9 mouse cellular contexts compared by ENCODE assay signal in genomic region chr1:78217151-78218034, GRCm38 (mm10). TPM values are rescaled to one million over a fixed set of nuclear protein-coding genes. Genes with fewer than 3 reads are reported as not detected.
DNase-seq lines count a peak whose midpoint lies in the region; ATAC-seq and TF ChIP-seq lines count a peak whose summit lies in the region.
"Had no signal": no experiment of that assay in that cellular context is flagged by ENCODE, and none has a peak within 500 bp of the region (broad histone marks: within the 10 kb centered on the region; RNA-seq: fewer than 3 reads in every experiment).

No protein-coding gene starts in this region.

- no peak overlapping the region for H3K27ac ChIP-seq in left cerebral cortex, adult 2 months
- no peak overlapping the region for H3K27ac ChIP-seq in limb, embryonic 13.5 days
- no peak overlapping the region for H3K27ac ChIP-seq in neural tube, embryonic 15.5 days (replicated peaks)

- no peaks in the 10 kb centered on the region for H3K9me3 ChIP-seq in limb, embryonic 13.5 days
- H3K9me3 ChIP-seq in neural tube, embryonic 15.5 days (replicated peaks), result no peaks in the 10 kb centered on the region

- intact Hi-C loops in left cerebral cortex, adult 2 months (cut with DNase I), result loop anchor here (2.0 to 5.0 kb wide), 3 partner anchors 93 to 240 kb away; partner anchors contain the start of gene Sgpp2

- peak overlapping the region; percentile 95 for H3K4me2 ChIP-seq in limb, embryonic 13.5 days (replicated peaks)
- peak overlapping the region; percentile 96 for H3K4me2 ChIP-seq in neural tube, embryonic 15.5 days

- H3K36me3 ChIP-seq in limb, embryonic 13.5 days, result no peaks in the 10 kb centered on the region
- H3K36me3 ChIP-seq in neural tube, embryonic 15.5 days, result no peaks in the 10 kb centered on the region

- peak; percentile 32 to 41 for DNase-seq in left cerebral cortex, adult 2 months (ENCODE audit: extremely low spot score in 1 of 2, low spot score in 2 of 2)
- DNase-seq in left cerebral cortex, adult 18-20 months (ENCODE audit: low spot score in 2 of 2), result no peak
- DNase-seq in brain, adult 2 months (ENCODE audit: low read depth, low spot score), result peak; percentile 60
- no peak for DNase-seq in urinary bladder, adult 2 months (ENCODE audit: low spot score)
- no peak for DNase-seq in left cerebral cortex, adult 9 months (ENCODE audit: low spot score in 2 of 2)

- peak; percentile 12 for TF ChIP-seq CTCF in left cerebral cortex, adult 2 months (IDR thresholded peaks at IDR 0.05)

- H3K4me1 ChIP-seq in limb, embryonic 13.5 days, result peaks cover 24% of the 10 kb centered on the region
- H3K4me1 ChIP-seq in neural tube, embryonic 15.5 days, result peaks cover 26% of the 10 kb centered on the region

- WGBS in limb, embryonic 13.5 days, result under 1% methylated on average over 74 of the region's 79 CpGs
- under 1% methylated on average over 55 of the region's 79 CpGs for WGBS in neural tube, embryonic 15.5 days

- peaks cover 94% of the 10 kb centered on the region for H3K27me3 ChIP-seq in limb, embryonic 13.5 days
- peaks cover 83% of the 10 kb centered on the region for H3K27me3 ChIP-seq in neural tube, embryonic 15.5 days (replicated peaks)

- H3K9ac ChIP-seq in limb, embryonic 13.5 days, result peak overlapping the region; percentile 72
- peak overlapping the region; percentile 53 for H3K9ac ChIP-seq in neural tube, embryonic 15.5 days (replicated peaks)

- peak; percentile 14; the same call in 1 of the 2 replicates for ATAC-seq in granulocyte monocyte progenitor cell, adult 5-6 weeks (replicated peaks; ENCODE audit: poor library complexity, severe bottlenecking)
- peak; percentile 60; the same call in 1 of the 2 replicates for ATAC-seq in limb, embryonic 13.5 days (ENCODE audit: low FRiP score, low read depth)
- ATAC-seq in neural tube, embryonic 15.5 days (ENCODE audit: low FRiP score), result peak; percentile 88

- H3K4me3 ChIP-seq in left cerebral cortex, adult 2 months, result peak overlapping the region; percentile 29
- peak overlapping the region; percentile 65 for H3K4me3 ChIP-seq in limb, embryonic 13.5 days
- H3K4me3 ChIP-seq in neural tube, embryonic 15.5 days (replicated peaks), result peak overlapping the region; percentile 68

RNA-seq across cellular contexts. Expression of gene Pax3, which starts 20.5 kb away (rescaled TPM):
- total RNA-seq in left cerebral cortex, adult 2 months (2021), result not detected
- total RNA-seq in left cerebral cortex, adult 18-20 months (2021), result not detected
- total RNA-seq in granulocyte monocyte progenitor cell, adult 5-6 weeks (2014; fragmentation: Nextera tagmentation), result not detected in 2 replicates
- total RNA-seq in granulocyte monocyte progenitor cell, adult 5-6 weeks (2017), result not detected in 2 replicates
- 0.95 and 1.1 TPM in 2 replicates for polyA plus RNA-seq in limb, embryonic 13.5 days (2015; fragmentation: Nextera tagmentation; extraction: Ambion mirVana)
- polyA plus RNA-seq in neural tube, embryonic 15.5 days (2015; fragmentation: Nextera tagmentation; extraction: Ambion mirVana), result 2.5 and 3.4 TPM in 2 replicates
- not detected in 2 replicates for polyA plus RNA-seq in urinary bladder, adult 2 months (2012; rRNA removed)
- total RNA-seq: adrenal gland, adult 18-20 months had no signal

Comparison
In these comparisons a context has a peak if more than half of its experiments do, and no peak if none do; other contexts are left out.
1. DNase-seq: peak in left cerebral cortex, adult 2 months (2 of 2) and brain, adult 2 months (single experiment); none in left cerebral cortex, adult 18-20 months (0 of 2), urinary bladder, adult 2 months (single experiment) and left cerebral cortex, adult 9 months (0 of 2).
2. ATAC-seq: peak in every context shown above with its lines; median percentile 88 in neural tube, embryonic 15.5 days; 60 in limb, embryonic 13.5 days; 14 in granulocyte monocyte progenitor cell, adult 5-6 weeks.
3. Peak in every context shown above with its lines, with median percentiles within 50 percentile points of each other: H3K4me3 ChIP-seq.